Mouse (Mus musculus): ENCODE measurements at regions not wholly inside any gene's neighbourhood (a gene's known extent, or its start where the extent isn't known, plus 50 kb on each side); places are given as distances from the start of the nearest gene placed in this dataset.

DNA sequence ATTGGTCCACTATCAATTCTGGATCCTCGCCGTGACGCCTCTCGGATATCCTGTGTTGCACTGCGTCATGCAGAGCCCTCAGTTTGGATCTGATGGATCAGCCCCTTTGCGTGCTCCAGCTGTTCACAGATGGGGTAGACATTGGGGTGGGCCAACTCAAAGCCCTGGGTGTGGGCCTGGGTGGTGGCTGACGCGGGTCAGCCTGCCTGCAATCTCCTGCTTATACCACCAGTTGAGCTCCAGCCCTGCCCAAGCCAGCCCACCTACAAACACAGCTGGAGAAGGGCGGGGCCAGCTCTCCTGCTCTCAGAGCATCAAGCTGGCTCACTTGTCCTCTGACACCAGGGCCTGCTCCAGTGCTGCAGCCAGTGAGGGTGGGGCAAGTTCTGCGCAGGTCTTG, 73.1 kb downstream of the Rps15a start:
- ATAC-seq (ENCODE audit: low read depth) = no peak
- Histone ChIP-seq H3K9me3 (replicated peaks; ENCODE audit: control insufficient read depth, low read length) (no peaks in the 10 kb centered on the region), H3K4me1 (ENCODE audit: control insufficient read depth, low read depth, low read length) (no peaks in the 10 kb centered on the region), H3K4me3 (ENCODE audit: low read depth, low read length) (no peak overlapping the region), H3K27me3 (ENCODE audit: control insufficient read depth, insufficient read depth, low read depth, low read length) (no peaks in the 10 kb centered on the region), H3K27ac (ENCODE audit: low read length) (no peak overlapping the region), H3K4me2 (ENCODE audit: low read depth, low read length) (no peak overlapping the region), H3K36me3 (ENCODE audit: control insufficient read depth, insufficient read depth) (no peaks in the 10 kb centered on the region), H3K9ac (ENCODE audit: low read depth, low read length) (no peak overlapping the region)
- 59% methylated on average over 10 of the region's 10 CpGs for WGBS (ENCODE audit: insufficient replicate concordance)

DNA sequence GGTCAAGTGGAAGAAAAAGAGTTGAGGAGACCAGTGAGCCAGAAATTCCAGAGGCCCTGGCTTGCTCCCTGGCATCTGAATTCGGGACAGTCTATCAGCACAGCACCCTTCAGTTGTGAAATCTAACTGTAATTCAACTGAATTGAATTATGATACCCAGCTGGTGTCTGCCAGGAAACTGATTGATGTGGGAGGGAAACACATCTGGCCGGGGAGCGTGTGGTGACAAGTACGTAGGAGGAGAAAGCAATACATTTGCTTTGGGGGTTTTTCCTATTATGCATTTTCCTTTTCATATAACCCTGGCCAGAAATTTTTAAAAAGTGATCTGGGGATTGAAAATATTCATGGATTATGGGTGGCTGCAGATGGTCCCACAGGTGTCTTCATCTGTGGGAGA, 76.1 kb downstream of the Rps15a start:
- Histone ChIP-seq H3K9me3 (replicated peaks; ENCODE audit: control insufficient read depth, low read length) (no peaks in the 10 kb centered on the region), H3K4me3 (ENCODE audit: low read depth, low read length) (no peak overlapping the region), H3K27ac (ENCODE audit: low read length) (no peak overlapping the region), H3K36me3 (ENCODE audit: control insufficient read depth, insufficient read depth) (no peaks in the 10 kb centered on the region), H3K27me3 (ENCODE audit: control insufficient read depth, insufficient read depth, low read depth, low read length) (no peaks in the 10 kb centered on the region), H3K4me1 (ENCODE audit: control insufficient read depth, low read depth, low read length) (no peaks in the 10 kb centered on the region), H3K9ac (ENCODE audit: low read depth, low read length) (no peak overlapping the region), H3K4me2 (ENCODE audit: low read depth, low read length) (no peak overlapping the region)
- no peak for ATAC-seq (ENCODE audit: low read depth)
- 61% methylated on average over 4 of the region's 4 CpGs for WGBS (ENCODE audit: insufficient replicate concordance)

- H3K27me3 ChIP-seq (ENCODE audit: control insufficient read depth, insufficient read depth, low read depth, low read length) = no peaks in the 10 kb centered on the region
- ATAC-seq (ENCODE audit: low read depth) = no peak
- no peak overlapping the region for H3K4me3 ChIP-seq (ENCODE audit: low read depth, low read length)
- no peaks in the 10 kb centered on the region for H3K36me3 ChIP-seq (ENCODE audit: control insufficient read depth, insufficient read depth)
- H3K4me2 ChIP-seq (ENCODE audit: low read depth, low read length) = no peak overlapping the region
- no peak overlapping the region for H3K9ac ChIP-seq (ENCODE audit: low read depth, low read length)
- no peaks in the 10 kb centered on the region for H3K4me1 ChIP-seq (ENCODE audit: control insufficient read depth, low read depth, low read length)
- H3K27ac ChIP-seq (ENCODE audit: low read length) = no peak overlapping the region
- H3K9me3 ChIP-seq (replicated peaks; ENCODE audit: control insufficient read depth, low read length) = no peaks in the 10 kb centered on the region
- 31% methylated on average over 3 of the region's 3 CpGs for WGBS (ENCODE audit: insufficient replicate concordance)
Observed at GRCm38 (mm10) chr7:118037062-118037461, 78.9 kb downstream of the Rps15a start.

- no peaks in the 10 kb centered on the region for H3K36me3 ChIP-seq (ENCODE audit: control insufficient read depth, insufficient read depth)
- no peak overlapping the region for H3K4me2 ChIP-seq (ENCODE audit: low read depth, low read length)
- ATAC-seq (ENCODE audit: low read depth) = no peak
- H3K27ac ChIP-seq (ENCODE audit: low read length) = no peak overlapping the region
- no peak overlapping the region for H3K4me3 ChIP-seq (ENCODE audit: low read depth, low read length)
- no peaks in the 10 kb centered on the region for H3K4me1 ChIP-seq (ENCODE audit: control insufficient read depth, low read depth, low read length)
- WGBS (ENCODE audit: insufficient replicate concordance) = 24% methylated on average over 10 of the region's 10 CpGs
- H3K9ac ChIP-seq (ENCODE audit: low read depth, low read length) = no peak overlapping the region
- H3K27me3 ChIP-seq (ENCODE audit: control insufficient read depth, insufficient read depth, low read depth, low read length) = no peaks in the 10 kb centered on the region
- H3K9me3 ChIP-seq (replicated peaks; ENCODE audit: control insufficient read depth, low read length) = no peaks in the 10 kb centered on the region
Observed at GRCm38 (mm10) chr7:118026106-118026526, 89.9 kb downstream of the Rps15a start.

GRCm38 (mm10) chr7:118004620-118005019, 111.4 kb downstream of the Rps15a start:
- Histone ChIP-seq H3K9ac (ENCODE audit: low read depth, low read length) (no peak overlapping the region), H3K27me3 (ENCODE audit: control insufficient read depth, insufficient read depth, low read depth, low read length) (no peaks in the 10 kb centered on the region), H3K36me3 (ENCODE audit: control insufficient read depth, insufficient read depth) (no peaks in the 10 kb centered on the region), H3K27ac (ENCODE audit: low read length) (no peak overlapping the region), H3K4me3 (ENCODE audit: low read depth, low read length) (no peak overlapping the region), H3K9me3 (replicated peaks; ENCODE audit: control insufficient read depth, low read length) (no peaks in the 10 kb centered on the region), H3K4me1 (ENCODE audit: control insufficient read depth, low read depth, low read length) (no peaks in the 10 kb centered on the region), H3K4me2 (ENCODE audit: low read depth, low read length) (no peak overlapping the region)
- 63% methylated on average over 7 of the region's 7 CpGs for WGBS (ENCODE audit: insufficient replicate concordance)
- ATAC-seq (ENCODE audit: low read depth) = no peak

DNA sequence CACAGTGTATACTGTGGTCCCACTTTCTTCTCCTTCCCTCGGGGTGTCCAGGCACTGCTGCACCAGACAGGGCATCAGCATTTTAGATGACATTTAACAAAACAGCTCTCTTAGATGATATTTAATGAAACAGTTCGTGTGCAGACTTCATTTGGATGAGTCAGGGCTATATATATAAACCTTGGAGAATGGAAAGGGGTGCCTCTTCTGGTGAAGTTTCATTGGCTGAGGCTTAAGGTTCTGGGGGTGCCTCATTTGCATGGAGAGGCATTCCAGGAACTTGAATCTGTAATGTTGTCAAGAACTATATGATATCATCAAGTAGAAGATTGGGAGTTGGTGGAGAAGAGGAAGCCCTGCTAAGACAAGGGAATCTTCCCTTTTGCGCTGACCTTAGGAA, 114.1 kb downstream of the Rps15a start:
- no peaks in the 10 kb centered on the region for H3K36me3 ChIP-seq (ENCODE audit: control insufficient read depth, insufficient read depth)
- no peak overlapping the region for H3K27ac ChIP-seq (ENCODE audit: low read length)
- H3K4me3 ChIP-seq (ENCODE audit: low read depth, low read length) = no peak overlapping the region
- H3K9me3 ChIP-seq (replicated peaks; ENCODE audit: control insufficient read depth, low read length) = no peaks in the 10 kb centered on the region
- no peak overlapping the region for H3K9ac ChIP-seq (ENCODE audit: low read depth, low read length)
- ATAC-seq (ENCODE audit: low read depth) = no peak
- no peaks in the 10 kb centered on the region for H3K27me3 ChIP-seq (ENCODE audit: control insufficient read depth, insufficient read depth, low read depth, low read length)
- no peak overlapping the region for H3K4me2 ChIP-seq (ENCODE audit: low read depth, low read length)
- no peaks in the 10 kb centered on the region for H3K4me1 ChIP-seq (ENCODE audit: control insufficient read depth, low read depth, low read length)
- 50% methylated on average over 3 of the region's 3 CpGs for WGBS (ENCODE audit: insufficient replicate concordance)

- WGBS (ENCODE audit: insufficient replicate concordance) = 3% methylated on average over 4 of the region's 4 CpGs
- Histone ChIP-seq H3K4me2 (ENCODE audit: low read depth, low read length) (no peak overlapping the region), H3K4me1 (ENCODE audit: control insufficient read depth, low read depth, low read length) (no peaks in the 10 kb centered on the region), H3K4me3 (ENCODE audit: low read depth, low read length) (no peak overlapping the region), H3K36me3 (ENCODE audit: control insufficient read depth, insufficient read depth) (no peaks in the 10 kb centered on the region), H3K27ac (ENCODE audit: low read length) (no peak overlapping the region), H3K9ac (ENCODE audit: low read depth, low read length) (no peak overlapping the region), H3K9me3 (replicated peaks; ENCODE audit: control insufficient read depth, low read length) (no peaks in the 10 kb centered on the region), H3K27me3 (ENCODE audit: control insufficient read depth, insufficient read depth, low read depth, low read length) (no peaks in the 10 kb centered on the region)
- no peak for ATAC-seq (ENCODE audit: low read depth)
Observed at GRCm38 (mm10) chr7:118001121-118001520, 114.9 kb downstream of the Rps15a start.

- Histone ChIP-seq H3K36me3 (ENCODE audit: control insufficient read depth, insufficient read depth) (no peaks in the 10 kb centered on the region), H3K4me2 (ENCODE audit: low read depth, low read length) (no peak overlapping the region), H3K27ac (ENCODE audit: low read length) (no peak overlapping the region), H3K4me3 (ENCODE audit: low read depth, low read length) (no peak overlapping the region), H3K9me3 (replicated peaks; ENCODE audit: control insufficient read depth, low read length) (no peaks in the 10 kb centered on the region), H3K27me3 (ENCODE audit: control insufficient read depth, insufficient read depth, low read depth, low read length) (no peaks in the 10 kb centered on the region), H3K4me1 (ENCODE audit: control insufficient read depth, low read depth, low read length) (no peaks in the 10 kb centered on the region), H3K9ac (ENCODE audit: low read depth, low read length) (no peak overlapping the region)
- no peak for ATAC-seq (ENCODE audit: low read depth)
- 48% methylated on average over 4 of the region's 4 CpGs for WGBS (ENCODE audit: insufficient replicate concordance)
Observed at GRCm38 (mm10) chr7:117982177-117982576, 133.8 kb downstream of the Rps15a start.

DNA sequence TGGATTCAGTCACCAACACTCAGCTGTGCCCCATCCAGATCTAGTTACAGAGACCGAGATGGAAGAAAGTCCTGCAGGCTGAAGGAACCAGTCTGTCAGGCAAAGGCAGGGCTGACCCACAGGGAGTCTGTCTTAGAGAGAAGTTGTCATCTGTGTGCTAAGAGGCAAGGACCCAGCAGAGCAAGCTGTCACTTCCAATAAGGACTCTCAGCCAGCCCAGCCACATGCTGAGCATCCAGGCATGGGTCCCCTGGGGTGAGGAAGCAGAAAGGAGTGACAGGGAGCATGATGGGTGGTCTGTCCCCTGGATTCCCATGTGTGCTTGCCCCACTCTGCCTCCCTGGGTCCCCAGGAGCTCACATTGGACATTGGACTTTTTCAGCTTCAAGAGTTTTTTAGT, 144.8 kb downstream of the Rps15a start:
- H3K27ac ChIP-seq (ENCODE audit: low read length) = no peak overlapping the region
- H3K4me2 ChIP-seq (ENCODE audit: low read depth, low read length) = no peak overlapping the region
- ATAC-seq (ENCODE audit: low read depth) = no peak
- H3K27me3 ChIP-seq (ENCODE audit: control insufficient read depth, insufficient read depth, low read depth, low read length) = no peaks in the 10 kb centered on the region
- WGBS (ENCODE audit: insufficient replicate concordance) = 29% methylated on average over 1 of the region's 1 CpGs
- H3K4me3 ChIP-seq (ENCODE audit: low read depth, low read length) = no peak overlapping the region
- H3K4me1 ChIP-seq (ENCODE audit: control insufficient read depth, low read depth, low read length) = no peaks in the 10 kb centered on the region
- no peak overlapping the region for H3K9ac ChIP-seq (ENCODE audit: low read depth, low read length)
- no peaks in the 10 kb centered on the region for H3K9me3 ChIP-seq (replicated peaks; ENCODE audit: control insufficient read depth, low read length)
- H3K36me3 ChIP-seq (ENCODE audit: control insufficient read depth, insufficient read depth) = no peaks in the 10 kb centered on the region

DNA sequence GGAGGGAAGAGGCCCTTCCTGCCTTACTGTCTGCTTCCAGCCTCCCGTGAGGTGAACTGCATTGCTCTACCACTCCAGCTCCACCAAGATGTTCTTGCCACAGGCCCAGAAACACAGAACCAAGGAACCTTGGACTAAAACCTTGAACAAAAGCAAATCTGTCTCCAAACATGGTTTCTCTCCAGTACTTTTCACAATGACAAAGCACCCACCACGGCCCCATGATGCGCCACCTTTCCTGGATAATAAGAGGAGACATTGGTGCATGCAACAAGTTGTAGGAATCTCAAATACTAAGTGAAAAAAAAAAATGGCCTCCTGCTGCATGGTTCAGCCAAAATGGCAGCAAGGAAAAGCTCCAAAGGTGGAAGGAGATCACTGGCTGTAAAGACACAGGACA, 172.6 kb downstream of the Rps15a start:
- ATAC-seq (ENCODE audit: low read depth) = no peak
- Histone ChIP-seq H3K9me3 (replicated peaks; ENCODE audit: control insufficient read depth, low read length) (no peaks in the 10 kb centered on the region), H3K27me3 (ENCODE audit: control insufficient read depth, insufficient read depth, low read depth, low read length) (no peaks in the 10 kb centered on the region), H3K27ac (ENCODE audit: low read length) (no peak overlapping the region), H3K9ac (ENCODE audit: low read depth, low read length) (no peak overlapping the region), H3K4me3 (ENCODE audit: low read depth, low read length) (no peak overlapping the region), H3K36me3 (ENCODE audit: control insufficient read depth, insufficient read depth) (no peaks in the 10 kb centered on the region), H3K4me2 (ENCODE audit: low read depth, low read length) (no peak overlapping the region), H3K4me1 (ENCODE audit: control insufficient read depth, low read depth, low read length) (no peaks in the 10 kb centered on the region)
- 77% methylated on average over 3 of the region's 3 CpGs for WGBS (ENCODE audit: insufficient replicate concordance)

All from liver, embryonic 16.5 days (tissue).